Mouse (Mus musculus): ENCODE measurements around the gene Rilpl1.
"Not testable (repeated sequence)": the region's sequence is repeated elsewhere in the genome, so short reads cannot be mapped to it uniquely, and the experiment has no call there.

Gene Rilpl1

DNA sequence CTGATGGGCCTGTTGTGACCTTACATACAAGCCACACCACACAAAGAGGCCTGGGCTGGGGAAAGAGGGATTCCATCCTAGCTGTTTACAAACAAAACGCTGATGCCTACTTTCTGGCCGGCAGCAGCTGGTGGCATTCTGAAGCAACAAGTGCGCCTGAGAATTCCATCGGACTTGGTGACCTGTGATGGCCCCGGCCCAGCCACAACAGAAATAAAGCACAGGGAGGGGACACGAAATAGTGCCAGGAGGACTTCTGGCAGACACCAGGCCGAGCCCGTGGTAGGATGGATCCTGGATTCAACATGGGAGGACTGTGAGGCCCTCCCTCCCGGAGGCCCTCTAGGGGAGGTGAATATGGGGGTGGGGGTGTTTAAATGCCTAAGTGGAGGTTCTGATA, 2.4 kb downstream of the Rilpl1 start:
- DNase-seq = no peak

DNA sequence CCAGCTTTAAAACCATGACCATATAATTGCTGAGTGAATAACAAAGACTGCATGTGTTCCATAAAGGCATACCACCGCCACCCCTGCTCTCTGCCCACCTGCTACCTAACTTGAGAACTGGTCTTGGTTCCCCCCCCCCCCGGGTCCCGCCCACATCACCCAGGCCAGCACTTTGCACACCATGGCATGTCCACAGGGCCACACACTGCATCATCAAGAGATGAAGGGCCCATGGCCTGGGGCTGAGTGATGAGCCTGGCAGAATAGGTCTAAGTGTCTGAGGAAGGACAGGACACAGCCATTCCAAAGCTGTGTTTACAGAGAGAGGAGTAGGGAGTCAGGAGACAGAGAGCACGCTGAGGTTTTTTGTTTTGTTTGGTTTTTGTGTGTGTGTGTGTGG, 2.8 kb downstream of the Rilpl1 start:
- DNase-seq = no peak

DNA sequence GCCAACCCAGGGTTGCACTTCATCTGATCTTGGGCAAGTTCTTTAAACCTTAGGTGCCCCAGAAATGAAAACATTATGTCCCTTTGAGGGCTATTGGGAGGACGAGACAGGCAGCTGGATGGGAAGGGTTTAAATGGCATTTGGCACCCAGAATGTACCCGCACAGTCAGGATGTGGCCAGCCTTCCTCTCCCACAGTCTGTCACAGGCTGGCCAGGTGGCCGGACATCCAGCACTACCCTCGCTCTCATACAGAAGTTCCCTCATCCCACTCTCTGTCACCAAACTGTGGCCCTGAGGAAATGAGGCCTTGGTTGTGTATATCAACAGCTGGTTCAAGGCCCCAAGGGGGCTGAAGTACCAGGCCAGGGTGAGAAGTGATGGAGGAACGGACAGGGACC, 6.2 kb downstream of the Rilpl1 start:
- no peak for DNase-seq

DNA sequence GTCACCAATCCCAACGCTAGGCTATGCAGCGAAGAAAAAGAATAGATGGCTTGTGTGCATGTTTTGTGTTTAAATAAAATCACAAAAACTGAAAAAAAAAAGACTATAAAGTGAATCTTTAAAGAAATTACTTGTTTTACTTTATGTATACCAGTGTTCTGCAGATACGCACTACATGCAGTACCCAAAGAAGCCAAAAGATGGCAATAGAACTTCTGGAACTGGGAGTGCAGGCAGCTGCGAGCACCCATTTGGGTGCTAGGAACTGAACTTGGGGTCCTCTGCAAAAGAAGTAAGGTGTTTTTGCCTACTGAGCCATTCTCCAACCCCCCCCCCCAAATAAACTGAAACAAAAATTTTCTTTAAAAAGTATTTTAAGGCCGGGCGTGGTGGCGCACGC, 8.2 kb downstream of the Rilpl1 start:
- no peak for DNase-seq

DNA sequence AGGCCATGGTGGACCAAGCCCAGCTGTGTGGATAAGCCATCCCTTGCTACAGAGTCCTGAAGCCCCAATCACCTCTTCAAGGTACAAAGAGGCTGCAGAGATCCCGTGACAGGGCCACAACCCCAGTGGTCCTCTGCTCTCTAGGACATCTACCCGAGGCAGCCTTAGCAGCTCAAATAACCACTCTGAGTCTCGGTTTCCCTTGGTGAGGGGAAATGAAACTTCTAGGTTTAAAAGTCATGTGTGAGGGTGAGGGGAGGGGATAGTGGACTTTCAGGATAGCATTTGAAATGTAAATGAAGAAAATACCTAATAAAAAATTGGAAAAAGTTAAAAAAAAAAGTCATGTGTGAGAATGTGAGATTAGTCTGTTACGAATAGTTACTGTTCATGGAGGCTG, 9.6 kb downstream of the Rilpl1 start:
- no peak for DNase-seq

DNA sequence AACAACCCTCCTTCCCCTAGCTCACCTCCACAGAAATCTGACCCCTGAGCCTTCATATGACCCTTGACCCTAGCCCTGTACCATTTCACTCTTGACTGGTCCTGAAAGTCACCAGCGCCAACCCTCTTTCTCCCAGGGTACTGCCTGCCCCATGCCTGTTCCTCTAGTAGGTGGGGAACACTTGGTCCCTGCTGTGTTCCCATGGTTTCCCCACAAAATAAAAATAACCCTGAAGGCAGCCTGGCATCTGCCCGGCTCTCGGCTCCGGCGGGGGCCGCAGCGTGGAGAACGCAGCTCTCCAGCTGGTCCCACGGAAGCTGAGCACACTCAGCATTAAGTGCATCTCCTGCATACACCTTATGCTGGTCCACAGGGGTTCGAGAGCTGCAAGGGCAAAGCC, 12.5 kb downstream of the Rilpl1 start:
- DNase-seq = no peak

DNA sequence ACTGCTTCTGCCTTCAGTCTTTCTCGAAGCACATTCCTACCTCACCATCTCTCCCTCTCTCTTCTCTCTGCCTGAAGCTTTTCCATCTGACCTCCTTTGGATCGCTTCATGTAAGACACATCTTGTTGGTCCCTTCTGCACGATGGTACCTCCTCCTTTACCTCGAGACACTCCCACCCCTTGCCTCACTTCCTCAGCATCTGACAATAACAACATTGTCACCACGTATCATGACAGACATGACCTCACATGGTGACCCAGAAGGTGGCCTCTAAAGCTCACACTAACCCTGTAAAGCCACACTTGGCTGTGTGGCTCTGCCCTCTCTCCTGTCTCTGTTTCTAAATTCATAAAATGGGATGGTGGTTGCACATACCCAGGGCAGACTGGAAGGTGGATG, 15.4 kb downstream of the Rilpl1 start:
- no peak for DNase-seq

DNA sequence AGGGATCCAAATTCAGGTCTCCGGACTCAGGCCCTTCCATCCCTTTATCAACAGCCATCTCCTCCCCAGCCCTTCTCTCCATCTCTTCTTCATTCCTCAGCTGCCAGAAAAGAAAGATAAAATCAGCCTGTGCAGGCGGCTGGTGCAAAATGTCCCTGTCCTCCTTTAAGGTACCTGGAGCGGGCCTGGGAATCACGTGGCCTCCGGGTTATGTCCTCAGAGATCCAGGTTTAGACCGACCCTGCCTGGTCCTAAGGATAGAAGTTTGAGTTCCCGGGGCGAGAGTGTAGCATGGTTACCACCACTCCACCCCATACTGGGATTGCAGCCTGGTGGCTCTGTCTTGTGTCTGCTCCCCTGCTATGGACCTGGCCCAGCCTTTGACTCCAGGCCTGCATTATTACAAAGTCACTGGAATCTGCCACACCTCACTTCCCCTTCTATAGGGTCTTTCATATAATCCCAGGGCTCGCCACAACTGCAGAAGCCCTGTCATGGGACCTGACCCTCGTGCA, 20.6 kb downstream of the Rilpl1 start:
- no peak for DNase-seq

DNA sequence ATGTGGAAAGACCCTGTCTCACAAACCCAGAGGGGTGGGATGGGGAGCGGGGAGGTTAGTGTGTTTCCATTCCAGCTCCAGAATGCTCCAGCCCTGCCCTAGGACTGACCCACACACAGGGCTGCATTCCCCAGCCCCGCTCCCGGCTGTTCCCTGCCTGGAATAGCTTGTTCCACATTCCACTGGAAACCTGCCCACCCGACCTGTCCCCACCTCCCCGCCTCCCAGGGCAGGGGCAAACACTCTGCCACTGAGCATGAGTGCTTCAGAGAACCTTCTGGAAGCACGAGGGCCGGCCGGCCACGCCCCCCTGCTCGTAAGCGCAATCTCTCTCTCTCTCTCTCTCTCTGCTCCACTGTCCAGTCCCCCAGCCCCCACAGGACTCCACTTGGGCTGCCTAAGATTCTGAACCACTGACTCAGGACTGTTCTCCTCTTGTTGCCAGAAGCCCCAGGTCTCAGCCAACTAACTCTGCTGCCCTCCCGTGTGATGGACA, 21.4 kb downstream of the Rilpl1 start:
- no peak for DNase-seq

DNA sequence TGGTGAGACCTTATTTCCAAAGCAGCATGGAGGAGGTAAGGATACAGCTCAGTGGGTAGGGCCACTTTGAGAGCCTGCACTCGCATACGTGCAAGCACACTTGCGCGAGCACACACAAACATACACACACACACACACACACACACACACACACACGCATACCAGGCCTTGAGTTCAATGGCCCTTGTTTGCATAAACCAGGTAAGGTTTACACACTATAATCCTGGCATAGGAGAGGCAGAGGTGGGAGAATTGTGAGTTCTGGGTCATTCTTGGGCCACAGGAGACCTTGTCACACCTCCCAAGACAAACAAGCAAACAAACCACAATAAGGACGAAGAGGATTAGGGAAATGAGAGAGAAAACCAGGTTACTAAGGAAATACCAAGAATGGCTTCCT, 22.0 kb downstream of the Rilpl1 start:
- no peak for DNase-seq

DNA sequence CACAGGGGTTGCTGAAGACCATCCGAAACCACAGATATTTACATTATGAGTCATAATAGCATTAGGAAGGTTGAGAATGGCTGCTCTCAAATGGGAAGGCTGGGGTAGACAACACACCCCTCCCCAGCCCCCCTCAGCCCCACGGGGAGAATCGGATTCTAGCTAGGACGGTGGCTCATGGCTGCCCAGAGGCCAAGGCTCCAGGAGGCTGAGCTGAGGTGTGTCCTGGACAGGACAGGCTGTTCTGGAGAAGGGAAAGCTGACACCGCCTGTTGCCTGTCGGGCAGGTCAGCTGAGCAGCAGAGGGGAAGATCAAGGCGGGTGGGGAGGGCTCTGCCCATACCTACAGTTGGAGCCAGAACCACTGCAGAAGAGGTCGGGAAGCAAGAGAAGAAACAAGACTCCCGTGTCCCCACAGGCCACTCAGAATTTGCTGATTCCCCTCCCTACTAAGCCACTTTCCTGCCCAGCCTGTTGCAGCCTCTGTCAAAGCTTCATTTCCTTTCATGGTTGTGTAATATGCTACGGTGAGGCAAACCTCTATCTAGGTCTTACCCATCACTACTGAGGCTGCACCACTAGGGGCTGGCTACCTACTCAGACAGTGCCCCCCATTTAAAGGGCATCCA, 24.3 kb downstream of the Rilpl1 start:
- DNase-seq = no peak

DNA sequence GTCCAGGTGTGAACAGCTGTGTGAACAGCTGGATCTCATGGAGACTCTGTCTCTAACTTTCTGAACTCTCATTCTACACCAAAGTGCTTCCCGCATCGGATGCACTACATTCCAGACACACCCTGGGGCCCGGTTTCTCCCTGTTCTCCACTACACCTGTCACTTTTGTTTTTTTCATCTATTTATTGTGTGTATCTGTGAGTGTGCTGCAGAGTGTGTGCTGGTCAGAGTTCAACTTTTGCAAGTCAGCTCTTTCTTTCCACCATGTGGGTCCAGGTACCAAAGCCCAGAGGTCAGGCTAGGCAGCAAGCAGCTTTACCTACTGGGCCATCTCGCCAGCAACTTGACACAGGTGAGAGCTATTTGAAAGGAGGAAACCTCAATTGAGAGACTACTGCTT, 26.0 kb downstream of the Rilpl1 start:
- no peak for DNase-seq

DNA sequence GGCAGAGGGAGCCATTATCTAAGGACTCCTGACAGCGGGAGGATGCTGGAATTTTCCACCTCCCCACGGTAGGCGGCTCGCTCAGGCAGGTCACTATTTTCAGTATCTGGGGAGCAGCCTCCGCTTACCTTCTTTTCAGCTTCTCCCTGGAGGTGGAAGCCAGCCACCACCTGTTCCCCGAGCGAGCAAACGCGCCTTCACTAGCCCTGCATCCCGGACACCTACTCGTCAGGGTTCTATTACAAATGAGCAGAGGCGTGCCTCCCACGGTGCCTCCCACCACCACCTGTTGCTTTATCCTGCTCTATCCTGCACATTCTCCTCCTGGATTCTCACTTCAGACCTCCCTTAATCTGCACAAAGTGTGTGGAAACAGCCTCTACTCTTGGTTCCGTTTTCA, 27.4 kb downstream of the Rilpl1 start:
- no peak for DNase-seq

DNA sequence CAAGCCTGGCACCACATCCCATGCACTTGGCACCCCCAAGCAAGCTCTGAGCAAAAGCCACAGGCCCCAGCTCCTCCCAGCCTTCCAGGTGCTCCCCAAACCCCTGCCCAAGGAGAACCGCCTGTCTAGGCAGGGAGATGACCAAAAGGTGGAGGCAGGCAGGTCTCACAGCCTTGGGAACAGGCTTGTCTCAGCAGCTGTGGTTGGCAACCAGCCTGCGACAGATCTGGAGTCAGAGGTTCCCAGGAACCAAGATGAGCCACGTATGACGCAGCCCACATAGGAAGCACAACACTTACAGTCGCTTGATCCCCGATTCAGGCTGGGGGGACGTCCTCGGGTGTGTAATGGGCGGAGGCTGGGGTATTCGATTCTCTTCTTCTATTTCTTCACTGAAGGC, 29.6 kb downstream of the Rilpl1 start:
- no peak for DNase-seq

DNA sequence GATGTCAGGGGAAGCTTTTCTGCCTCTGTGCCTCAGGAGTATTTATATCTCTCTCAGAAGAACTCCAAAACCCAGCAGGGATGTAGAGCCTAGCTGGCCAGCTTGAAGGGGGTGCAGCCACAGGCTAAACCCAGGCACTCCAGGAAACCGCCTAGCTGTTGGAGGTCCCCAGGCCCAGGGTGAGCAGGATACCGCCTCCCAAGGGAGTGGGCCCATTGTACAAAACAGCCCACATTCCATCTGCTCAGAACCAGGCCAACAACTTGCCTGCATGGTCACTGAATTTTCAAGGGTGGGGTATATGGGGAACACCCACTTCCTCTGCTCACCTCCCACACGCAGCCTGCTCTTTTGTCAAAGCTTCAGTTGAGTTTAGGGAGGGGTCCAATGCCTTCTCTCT, 30.6 kb downstream of the Rilpl1 start:
- no peak for DNase-seq

DNA sequence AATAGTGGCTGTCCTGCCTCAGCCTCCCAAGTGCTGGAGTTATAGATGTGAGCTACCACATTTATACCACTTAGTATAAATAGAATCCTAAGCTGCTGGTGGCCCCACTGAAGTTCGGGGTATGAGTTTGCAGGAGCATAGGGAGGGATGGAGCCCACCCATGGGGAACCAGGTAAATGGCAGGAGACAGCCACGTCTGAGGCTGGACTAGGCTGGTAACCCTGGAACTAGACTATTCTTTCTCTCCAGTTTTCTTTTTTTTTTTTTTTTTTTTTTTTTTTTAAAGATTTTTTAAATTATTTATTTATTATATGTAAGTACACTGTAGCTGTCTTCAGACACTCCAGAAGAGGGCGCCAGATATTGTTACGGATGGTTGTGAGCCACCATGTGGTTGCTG, 31.2 kb downstream of the Rilpl1 start:
- not testable (repeated sequence) for DNase-seq

DNA sequence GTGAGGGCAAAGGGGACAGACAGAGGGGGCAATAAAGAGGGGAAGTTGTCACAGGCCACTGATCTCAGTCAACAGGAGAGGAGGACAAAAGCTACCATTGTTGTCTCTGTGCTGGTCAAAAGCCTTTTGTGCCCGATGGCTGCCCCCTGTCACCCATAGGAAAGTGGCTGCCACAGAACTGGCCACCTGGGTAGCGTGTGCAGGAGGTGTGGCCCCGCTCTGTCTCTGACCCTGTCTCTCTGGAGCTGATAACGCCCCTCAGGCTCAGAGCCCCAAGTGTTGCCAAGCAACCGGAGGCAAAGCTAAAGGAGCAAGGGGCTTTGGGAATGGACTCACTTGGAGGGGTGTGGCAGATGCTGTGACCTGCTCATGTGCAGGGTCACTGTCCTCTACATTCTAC, 32.2 kb downstream of the Rilpl1 start:
- no peak for DNase-seq

DNA sequence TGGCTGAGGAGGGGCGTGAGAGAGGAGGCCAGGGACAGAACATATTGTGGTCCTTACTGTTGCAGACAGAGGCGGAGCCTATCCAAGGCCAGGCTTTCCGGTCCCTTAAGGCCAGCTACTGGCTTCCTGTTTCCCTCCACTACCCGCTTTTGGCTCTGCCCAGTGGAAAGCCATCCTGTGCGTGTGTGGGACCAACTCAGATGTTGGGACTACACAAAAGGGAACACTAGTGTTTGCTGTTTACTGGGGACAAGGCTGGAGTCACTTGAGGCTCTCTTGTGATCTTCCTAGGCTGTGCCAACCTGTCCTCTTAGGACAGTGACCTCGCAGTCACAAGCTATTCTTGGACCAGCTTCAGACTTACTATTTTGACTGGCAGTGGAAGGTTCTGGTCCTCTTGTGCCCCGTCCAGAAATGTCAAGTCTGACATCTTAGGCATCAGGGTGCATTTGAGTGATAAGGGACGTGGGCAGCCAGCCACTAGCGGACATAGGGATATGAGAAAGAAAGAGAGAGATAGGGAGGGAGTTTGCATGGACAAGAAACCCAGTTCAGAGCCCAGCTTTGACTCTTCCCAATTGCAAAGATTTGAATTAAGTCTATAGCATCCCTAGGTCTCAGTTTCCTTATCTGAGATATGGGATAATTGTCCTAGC, 32.8 kb downstream of the Rilpl1 start:
- no peak for DNase-seq

DNA sequence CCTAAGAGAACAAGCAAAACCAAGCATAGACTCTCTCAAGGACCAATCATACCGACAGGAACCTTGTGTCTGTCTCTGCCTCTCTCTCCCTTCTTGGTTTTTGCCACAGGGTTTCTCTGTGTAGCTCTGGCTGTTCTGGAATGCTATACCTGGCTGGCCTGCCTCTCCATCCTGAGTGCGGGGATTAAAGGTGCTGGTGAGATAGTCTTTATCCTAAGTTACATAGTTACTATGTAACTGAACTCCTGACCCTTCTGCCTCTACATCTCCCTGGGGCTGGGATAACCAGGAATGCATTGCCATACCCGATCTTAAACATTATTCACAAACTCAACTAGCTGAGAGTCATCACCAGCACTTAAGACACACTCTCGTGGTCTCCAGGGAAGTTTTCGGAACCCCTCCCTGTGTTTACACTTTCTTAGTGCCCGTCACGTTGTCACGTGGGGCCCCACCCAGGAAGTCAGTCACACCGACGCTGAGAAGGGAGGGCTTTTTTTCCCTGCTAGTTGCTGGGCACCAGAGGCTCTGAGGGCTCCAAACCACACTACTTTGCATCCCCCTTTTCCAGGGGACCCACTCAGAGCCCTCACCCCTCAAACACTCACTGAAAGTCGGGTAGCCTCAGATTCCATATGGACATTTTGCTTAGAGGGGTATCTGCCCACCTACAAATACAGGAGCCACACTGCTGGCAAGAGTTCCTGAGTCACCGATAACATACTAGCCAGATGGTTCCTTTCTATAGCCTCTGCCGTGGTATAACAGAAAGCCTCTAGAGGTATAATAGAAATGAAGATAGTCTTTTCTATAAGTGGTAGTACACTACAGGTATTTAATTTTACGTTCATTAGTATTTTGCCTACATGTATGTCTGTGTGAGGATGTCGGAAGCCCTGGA, 34.3 kb downstream of the Rilpl1 start:
- DNase-seq = no peak

DNA sequence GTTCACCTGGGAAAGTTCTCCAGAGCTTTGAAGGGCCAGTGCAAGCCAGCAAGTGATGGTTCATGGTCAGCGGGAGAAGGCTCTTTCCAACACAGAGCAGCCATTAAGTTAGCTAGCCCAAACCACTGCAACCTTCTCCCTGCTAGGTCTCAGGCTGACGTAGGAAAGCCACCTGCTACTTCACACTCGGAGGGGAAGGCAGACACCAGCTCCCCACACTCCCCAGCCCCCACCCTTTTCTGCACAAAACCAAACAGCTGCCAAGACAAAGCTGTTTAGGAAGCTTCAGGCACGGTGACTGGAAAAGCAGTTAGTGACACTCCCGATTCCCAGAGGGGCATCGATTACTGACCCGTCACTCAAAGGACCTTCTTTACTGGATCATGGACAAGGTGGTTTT, 35.6 kb downstream of the Rilpl1 start:
- no peak for DNase-seq

DNA sequence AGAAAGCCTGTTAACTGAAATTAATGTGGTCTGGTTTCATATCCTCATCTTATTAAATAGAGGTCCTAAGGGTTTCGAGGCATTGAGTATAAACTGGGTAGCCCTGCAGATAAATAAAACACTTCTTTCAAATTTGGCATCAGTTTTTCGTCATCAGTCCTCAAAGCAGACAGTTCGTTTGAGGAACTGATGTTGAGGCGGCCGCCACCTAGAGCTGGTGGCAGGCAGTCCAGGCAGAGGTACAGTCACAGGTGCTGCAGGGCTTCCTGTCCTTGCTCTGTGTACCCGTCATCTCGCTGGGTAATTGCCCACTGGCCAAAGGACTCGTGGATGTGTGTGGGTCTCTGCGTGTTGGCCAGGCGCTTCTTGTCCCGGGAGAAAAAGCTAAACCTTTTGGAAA, 37.7 kb downstream of the Rilpl1 start:
- no peak for DNase-seq

DNA sequence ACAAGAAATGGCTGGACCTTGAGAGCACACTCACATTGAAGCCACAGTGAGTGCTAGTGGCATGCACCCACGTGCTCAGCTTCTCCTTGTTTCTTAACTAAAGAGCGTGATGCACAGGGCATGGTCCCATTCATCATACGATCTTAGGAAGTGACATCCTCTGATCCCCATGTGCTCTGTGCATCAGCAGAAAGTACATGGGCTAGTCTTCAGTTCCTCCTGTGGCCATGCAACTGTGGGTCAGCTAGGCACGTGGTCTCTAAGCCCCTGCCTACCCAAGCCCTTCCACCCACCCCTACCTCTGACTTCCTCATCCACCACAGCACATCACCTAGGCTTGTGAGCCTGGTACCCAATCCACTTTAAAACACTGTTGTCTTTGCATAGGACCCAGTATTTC, 38.6 kb downstream of the Rilpl1 start:
- DNase-seq = no peak

DNA sequence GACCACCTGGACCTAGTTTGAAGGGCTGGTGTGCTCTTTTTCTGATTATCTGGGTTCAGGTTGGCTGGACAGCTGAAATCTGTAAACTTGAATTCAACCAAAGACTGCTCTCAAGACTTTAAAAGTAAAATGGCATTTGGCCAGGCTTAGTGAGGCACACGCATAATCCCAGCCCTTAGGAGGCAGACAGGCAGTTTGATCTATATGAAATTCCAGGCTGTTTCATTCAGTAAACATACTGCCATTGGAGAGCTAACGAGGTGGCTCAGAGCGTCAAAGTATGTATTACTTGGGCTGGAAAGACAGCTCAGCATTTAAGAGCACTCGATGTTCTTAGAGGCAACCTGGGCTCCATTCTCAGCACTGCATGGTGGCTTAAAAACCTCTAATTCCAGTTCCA, 39.5 kb downstream of the Rilpl1 start:
- DNase-seq = no peak

DNA sequence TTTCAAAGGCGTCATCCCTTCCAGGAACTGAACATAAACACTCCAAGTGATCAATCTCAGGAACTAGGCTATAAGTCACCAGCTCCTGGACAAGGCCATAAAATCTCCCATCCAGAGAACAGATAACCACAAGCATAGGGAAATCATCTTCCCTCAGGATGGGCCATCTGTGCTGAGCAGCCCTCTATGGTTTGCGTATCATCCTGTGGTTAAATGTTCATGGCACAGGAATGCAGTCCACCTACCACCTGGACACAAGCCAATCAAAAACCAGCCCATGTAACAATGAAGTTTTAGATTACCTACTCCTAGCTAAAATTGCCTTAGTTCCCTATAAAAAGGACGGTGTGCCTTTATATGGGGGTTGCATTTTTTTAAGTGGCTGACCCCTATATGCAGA, 42.3 kb downstream of the Rilpl1 start:
- DNase-seq = no peak

All from cerebellum, adult 9-10 months (tissue).